Mouse (Mus musculus) hindbrain, embryonic 10.5 days (tissue): ENCODE results near the gene Umodl1. TPM values are rescaled to one million over a fixed set of nuclear protein-coding genes. Genes with fewer than 3 reads are reported as not detected.

ENCODE experiments used
- DNase-seq: peaks from one replicate; pipeline ENCODE4 v3.0.0-alpha.2; 2017; ENCODE audit warnings: low spot score
- H3K27ac ChIP-seq: fragments of 300-500 bp; sonication (generic); 2 replicates; pipeline ENCODE4 v1.5.1; 2016; ENCODE audit warnings: mild to moderate bottlenecking, moderate library complexity
- H3K27me3 ChIP-seq: fragments of 300-500 bp; sonication (generic); 2 replicates; pipeline ENCODE4 v1.6.1; 2016; ENCODE audit warnings: mild to moderate bottlenecking; ENCODE audit not compliant: poor library complexity, insufficient read depth, severe bottlenecking
- H3K36me3 ChIP-seq: fragments of 300-500 bp; sonication (generic); 2 replicates; pipeline ENCODE4 v1.6.1; 2016; ENCODE audit warnings: mild to moderate bottlenecking, moderate library complexity
- H3K4me1 ChIP-seq: fragments of 300-500 bp; sonication (generic); replicated peaks from 2 replicates; pipeline ENCODE4 v1.6.1; 2016; ENCODE audit warnings: mild to moderate bottlenecking
- H3K4me3 ChIP-seq: fragments of 300-500 bp; sonication (generic); 2 replicates; pipeline ENCODE4 v1.5.1; 2016; ENCODE audit warnings: mild to moderate bottlenecking, moderate library complexity
- H3K9me3 ChIP-seq: fragments of 300-500 bp; sonication (generic); 2 replicates; pipeline ENCODE4 v1.6.1; 2016; ENCODE audit warnings: mild to moderate bottlenecking, moderate library complexity
- WGBS: fragments of 180-500 bp; shearing (Covaris S2); methylation state at CpG from one replicate; pipeline ENCODE4 v1.1.7; 2016; 5-methylcytosine and 5-hydroxymethylcytosine counted together
- polyA plus RNA-seq: library from polyadenylated mRNA; unstranded; fragments of >200 nt; fragmentation: Nextera tagmentation; extraction: Ambion mirVana; gene quantifications from 2 replicates; pipeline ENCODE4 v1.2.1, GENCODE M21; 2016

Gene Umodl1
- 0.08 and 0.20 TPM in 2 replicates for polyA plus RNA-seq

- H3K27ac ChIP-seq: peak within 1 kb of the TSS; percentile 62
These were observed at the start of gene Umodl1 for GRCm38 (mm10) chr17:30954340-30954739. Umodl1 (plus strand) TSS chr17:30954640.

DNA sequence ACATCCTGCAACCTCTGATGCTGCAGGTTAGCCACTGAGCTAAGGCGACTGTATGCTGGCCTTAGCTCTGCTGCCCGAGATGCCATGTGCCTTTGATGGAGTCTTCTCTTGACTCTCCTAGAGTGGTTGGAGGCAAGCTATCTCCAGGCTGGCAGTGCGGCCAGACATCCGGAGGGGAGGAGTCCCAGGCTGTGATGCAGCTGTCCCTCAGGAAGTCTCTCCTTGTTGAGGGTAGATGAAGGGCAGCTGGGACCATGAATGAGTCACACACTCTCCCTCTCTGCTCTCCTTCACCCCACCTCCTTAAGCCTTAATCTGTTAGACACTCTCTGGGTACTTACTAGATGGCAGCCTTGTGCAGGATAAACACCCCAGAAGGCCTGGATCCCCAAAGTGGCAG lies 46.9 kb upstream of the Umodl1 start:
- WGBS: 78% methylated on average over 4 of the region's 4 CpGs
- Histone ChIP-seq H3K27me3 (peaks cover 21% of the 10 kb centered on the region), H3K4me3 (no peak overlapping the region), H3K9me3 (no peaks in the 10 kb centered on the region), H3K36me3 (no peaks in the 10 kb centered on the region), H3K4me1 (no peaks in the 10 kb centered on the region), H3K27ac (no peak overlapping the region)
- no peak for DNase-seq

More at GRCm38 (mm10) chr17:30954340-30954739, at the start of gene Umodl1:
- no peak for DNase-seq
- peaks cover 23% of the 10 kb centered on the region for H3K4me1 ChIP-seq
- WGBS: 50% methylated on average over 10 of the region's 10 CpGs
- no peak within 1 kb of the TSS for H3K4me3 ChIP-seq
- H3K9me3 ChIP-seq: no peaks in the 10 kb centered on the region
- H3K36me3 ChIP-seq: no peaks in the 10 kb centered on the region
- H3K27me3 ChIP-seq: no peaks in the 10 kb centered on the region

DNA sequence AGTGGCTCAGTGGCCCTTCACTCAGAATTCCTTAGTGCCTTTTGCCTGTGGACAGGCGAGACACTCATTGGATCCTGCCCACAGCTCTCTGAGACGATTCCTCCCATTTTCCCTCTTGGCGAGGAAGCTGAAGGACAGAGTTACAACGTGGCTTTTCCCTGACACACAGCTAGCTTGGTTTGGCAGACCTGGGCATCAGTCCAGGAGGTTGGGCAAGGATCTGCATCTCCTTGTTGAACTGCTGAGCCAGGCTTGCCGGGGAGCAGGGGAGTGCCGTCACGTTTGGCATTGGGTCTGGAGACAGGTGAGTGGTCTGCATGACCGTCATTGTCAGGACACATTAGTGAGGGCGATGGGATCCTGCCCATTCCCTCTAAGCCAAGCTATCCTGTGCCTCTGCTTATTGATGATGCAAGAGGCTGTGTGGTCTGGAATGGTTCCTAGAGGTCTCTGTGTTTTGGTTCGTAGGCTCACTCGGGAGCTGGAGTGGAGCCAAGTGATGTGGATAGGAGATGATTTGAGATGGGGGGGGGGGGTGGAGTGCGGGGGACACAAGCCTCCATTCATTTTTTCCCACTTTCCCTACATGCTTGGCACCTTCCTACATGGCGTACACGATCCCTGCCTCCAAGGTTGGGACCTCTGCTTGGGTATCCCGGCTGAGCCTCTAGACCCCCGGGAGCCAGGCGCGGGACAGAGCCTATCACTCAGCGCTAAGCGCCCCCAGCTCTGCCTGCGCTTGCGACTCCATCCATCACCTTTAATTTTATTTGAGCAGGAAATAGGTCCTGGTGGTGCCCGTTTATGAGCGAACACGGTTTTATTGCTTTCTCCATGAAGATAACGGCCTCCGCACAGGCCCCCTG lies 43.3 kb upstream of the Umodl1 start:
- H3K27ac ChIP-seq: no peak overlapping the region
- H3K9me3 ChIP-seq: no peaks in the 10 kb centered on the region
- WGBS: 85% methylated on average over 27 of the region's 27 CpGs
- no peaks in the 10 kb centered on the region for H3K27me3 ChIP-seq
- H3K4me1 ChIP-seq: no peaks in the 10 kb centered on the region
- H3K4me3 ChIP-seq: no peak overlapping the region
- DNase-seq: no peak
- no peaks in the 10 kb centered on the region for H3K36me3 ChIP-seq

DNA sequence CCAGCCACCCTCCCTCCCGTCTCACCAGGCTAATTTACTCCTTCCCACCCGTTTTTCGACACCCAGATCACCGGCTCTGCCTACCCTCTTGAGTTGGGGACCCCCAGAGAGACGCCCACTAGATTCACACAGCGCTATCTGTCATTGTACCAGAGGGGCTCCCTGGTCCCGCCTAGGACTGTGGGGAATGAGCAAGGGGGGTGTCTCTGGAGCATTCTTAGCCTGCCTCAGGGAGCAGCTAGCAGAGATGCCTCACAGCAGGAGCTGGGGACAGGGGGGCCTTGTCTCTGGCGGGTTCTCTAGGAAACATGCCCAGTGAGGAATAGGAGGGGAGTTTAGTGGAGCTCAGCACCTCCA lies 42.7 kb upstream of the Umodl1 start:
- H3K4me1 ChIP-seq: no peaks in the 10 kb centered on the region
- no peaks in the 10 kb centered on the region for H3K9me3 ChIP-seq
- no peaks in the 10 kb centered on the region for H3K27me3 ChIP-seq
- H3K27ac ChIP-seq: 0 out of 2 replicates have a peak overlapping the region, but pooled peaks have one; percentile 41
- no peaks in the 10 kb centered on the region for H3K36me3 ChIP-seq
- 62% methylated on average over 8 of the region's 8 CpGs for WGBS
- H3K4me3 ChIP-seq: no peak overlapping the region
- DNase-seq: no peak

GRCm38 (mm10) chr17:30912536-30912935 lies 41.9 kb upstream of the Umodl1 start:
- H3K27ac ChIP-seq: no peak overlapping the region
- H3K9me3 ChIP-seq: no peaks in the 10 kb centered on the region
- DNase-seq: no peak
- H3K4me3 ChIP-seq: no peak overlapping the region
- no peaks in the 10 kb centered on the region for H3K36me3 ChIP-seq
- 82% methylated on average over 5 of the region's 5 CpGs for WGBS
- no peaks in the 10 kb centered on the region for H3K27me3 ChIP-seq
- no peaks in the 10 kb centered on the region for H3K4me1 ChIP-seq

- Histone ChIP-seq H3K27ac (no peak overlapping the region), H3K27me3 (no peaks in the 10 kb centered on the region), H3K4me3 (no peak overlapping the region), H3K9me3 (no peaks in the 10 kb centered on the region), H3K4me1 (no peaks in the 10 kb centered on the region), H3K36me3 (no peaks in the 10 kb centered on the region)
- DNase-seq: no peak
These were observed 40.2 kb upstream of the Umodl1 start for GRCm38 (mm10) chr17:30914264-30914663.

- 81% methylated on average over 4 of the region's 4 CpGs for WGBS
- no peak overlapping the region for H3K4me3 ChIP-seq
- no peak overlapping the region for H3K27ac ChIP-seq
- H3K27me3 ChIP-seq: no peaks in the 10 kb centered on the region
- no peaks in the 10 kb centered on the region; the same call in 1 of the 2 replicates for H3K4me1 ChIP-seq
- no peaks in the 10 kb centered on the region for H3K9me3 ChIP-seq
- H3K36me3 ChIP-seq: no peaks in the 10 kb centered on the region
- DNase-seq: no peak
These were observed 30.9 kb upstream of the Umodl1 start for GRCm38 (mm10) chr17:30923566-30923965.

DNA sequence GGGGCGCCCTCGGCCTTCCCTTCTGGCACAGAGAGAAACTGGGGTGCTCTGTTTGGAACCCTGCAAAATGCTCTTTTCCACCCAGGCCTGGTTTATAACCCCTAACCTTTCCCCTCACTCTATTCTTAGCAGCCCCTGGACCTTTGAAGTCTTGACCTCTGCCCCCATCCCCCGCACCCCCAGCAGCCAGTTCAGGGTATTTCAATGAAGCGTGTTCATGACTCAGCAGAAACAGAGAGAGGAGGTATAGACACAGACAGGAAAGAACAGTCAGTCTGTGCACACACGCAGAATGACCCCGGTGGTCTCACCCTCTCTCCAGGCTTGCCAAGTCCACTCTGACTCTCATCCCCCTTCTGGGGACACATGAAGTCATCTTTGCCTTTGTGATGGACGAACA lies 23.6 kb upstream of the Umodl1 start:
- no peaks in the 10 kb centered on the region for H3K27me3 ChIP-seq
- H3K36me3 ChIP-seq: no peaks in the 10 kb centered on the region
- H3K4me1 ChIP-seq: peaks cover 16% of the 10 kb centered on the region
- H3K27ac ChIP-seq: no peak overlapping the region; the same call in 1 of the 2 replicates
- 76% methylated on average over 7 of the region's 7 CpGs for WGBS
- no peak for DNase-seq
- H3K4me3 ChIP-seq: no peak overlapping the region
- no peaks in the 10 kb centered on the region for H3K9me3 ChIP-seq

GRCm38 (mm10) chr17:30932836-30933235 lies 21.6 kb upstream of the Umodl1 start:
- no peak for DNase-seq
- Histone ChIP-seq H3K27ac (no peak overlapping the region), H3K4me3 (no peak overlapping the region), H3K9me3 (no peaks in the 10 kb centered on the region), H3K36me3 (no peaks in the 10 kb centered on the region), H3K4me1 (peaks cover 27% of the 10 kb centered on the region), H3K27me3 (no peaks in the 10 kb centered on the region)
- 85% methylated on average over 5 of the region's 5 CpGs for WGBS

GRCm38 (mm10) chr17:30935301-30935700 lies 19.1 kb upstream of the Umodl1 start:
- no peak for DNase-seq
- WGBS: 53% methylated on average over 5 of the region's 5 CpGs
- no peaks in the 10 kb centered on the region for H3K27me3 ChIP-seq

GRCm38 (mm10) chr17:30938554-30938953 lies 15.9 kb upstream of the Umodl1 start:
- Histone ChIP-seq H3K36me3 (no peaks in the 10 kb centered on the region), H3K4me1 (peaks cover 17% of the 10 kb centered on the region), H3K9me3 (no peaks in the 10 kb centered on the region), H3K27ac (no peak overlapping the region), H3K4me3 (no peak overlapping the region), H3K27me3 (no peaks in the 10 kb centered on the region)
- WGBS: 56% methylated on average over 9 of the region's 9 CpGs
- DNase-seq: peak; percentile 41

More at GRCm38 (mm10) chr17:30935301-30935700, 19.1 kb upstream of the Umodl1 start:
- no peaks in the 10 kb centered on the region for H3K36me3 ChIP-seq
- H3K27ac ChIP-seq: no peak overlapping the region
- H3K4me3 ChIP-seq: no peak overlapping the region
- H3K9me3 ChIP-seq: no peaks in the 10 kb centered on the region
- H3K4me1 ChIP-seq: peaks cover 27% of the 10 kb centered on the region

DNA sequence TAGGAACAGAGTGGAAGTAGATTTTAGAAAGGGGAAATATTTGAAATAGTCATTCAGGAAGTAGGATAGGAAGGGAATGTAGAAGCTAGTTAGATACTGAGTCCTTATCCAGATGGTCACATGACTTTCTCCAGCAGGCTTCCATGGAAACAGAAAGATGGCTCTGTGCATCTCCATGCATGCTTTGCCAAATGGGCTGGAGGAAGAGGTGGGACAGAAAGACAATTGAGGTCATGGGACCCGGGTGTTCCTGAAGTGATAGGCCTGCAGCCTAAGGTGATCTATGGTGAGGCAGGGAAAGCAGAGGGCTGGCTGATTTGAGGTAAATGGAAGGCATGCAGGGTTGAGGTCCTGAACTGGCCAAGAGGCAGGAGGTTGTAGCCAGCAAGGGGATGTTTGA lies 6.1 kb upstream of the Umodl1 start:
- Histone ChIP-seq H3K27ac (no peak overlapping the region), H3K4me1 (peaks cover 6% of the 10 kb centered on the region), H3K27me3 (no peaks in the 10 kb centered on the region), H3K4me3 (no peak overlapping the region), H3K9me3 (no peaks in the 10 kb centered on the region), H3K36me3 (no peaks in the 10 kb centered on the region)
- no peak for DNase-seq
- WGBS: 53% methylated on average over 1 of the region's 1 CpGs

GRCm38 (mm10) chr17:30950780-30951179 lies 3.7 kb upstream of the Umodl1 start:
- no peaks in the 10 kb centered on the region for H3K9me3 ChIP-seq
- no peak overlapping the region for H3K4me3 ChIP-seq
- H3K27me3 ChIP-seq: no peaks in the 10 kb centered on the region
- DNase-seq: peak; percentile 72
- H3K27ac ChIP-seq: no peak overlapping the region
- H3K36me3 ChIP-seq: no peaks in the 10 kb centered on the region
- H3K4me1 ChIP-seq: peaks cover 16% of the 10 kb centered on the region
- WGBS: 12% methylated on average over 7 of the region's 7 CpGs
